Mouse (Mus musculus): ENCODE measurements at regions not wholly inside any gene's neighbourhood (a gene's known extent, or its start where the extent isn't known, plus 50 kb on each side); places are given as distances from the start of the nearest gene placed in this dataset.

DNA sequence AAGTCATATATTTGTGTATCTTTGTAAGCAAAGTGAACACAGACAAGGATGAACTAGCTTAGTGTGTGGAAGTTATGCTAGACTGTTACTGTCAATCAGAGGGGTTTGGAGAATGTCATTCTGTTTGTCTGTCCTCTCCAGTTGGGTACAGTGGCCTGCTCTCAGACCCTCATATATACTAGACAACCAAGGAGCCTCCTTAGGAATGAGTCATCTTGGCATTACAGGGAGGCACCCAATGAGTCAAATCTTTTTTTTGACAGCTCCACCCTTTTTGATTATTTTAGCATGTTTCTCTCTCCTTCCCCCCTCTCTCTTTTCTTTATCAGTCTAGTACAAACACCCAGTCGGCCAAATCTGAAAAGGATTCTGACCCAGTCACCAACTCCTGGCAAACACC, 416.3 kb upstream of the Ubash3b start:
- DNase-seq (ENCODE audit: low spot score) (no peak), ATAC-seq (no peak)
- H3K9me3 ChIP-seq (replicated peaks; ENCODE audit: control insufficient read depth, low read length): no peaks in the 10 kb centered on the region
- peak overlapping the region; percentile 100 for H3K27ac ChIP-seq (ENCODE audit: low read depth, low read length)
- WGBS: 48% methylated on average over 1 of the region's 1 CpGs
- no peaks in the 10 kb centered on the region for H3K27me3 ChIP-seq (replicated peaks; ENCODE audit: control insufficient read depth, insufficient read depth, low read length)
- H3K4me3 ChIP-seq (ENCODE audit: low read depth, low read length): peak overlapping the region; percentile 82; the same call in 1 of the 2 replicates
- no peaks in the 10 kb centered on the region for H3K36me3 ChIP-seq (ENCODE audit: control insufficient read depth, insufficient read depth, low read length)
- H3K4me2 ChIP-seq (ENCODE audit: low read length): peak overlapping the region; percentile 76
- peak overlapping the region; percentile 100 for H3K9ac ChIP-seq (ENCODE audit: low read length)
- peaks cover 28% of the 10 kb centered on the region for H3K4me1 ChIP-seq (ENCODE audit: control insufficient read depth, insufficient read depth, low read length)

DNA sequence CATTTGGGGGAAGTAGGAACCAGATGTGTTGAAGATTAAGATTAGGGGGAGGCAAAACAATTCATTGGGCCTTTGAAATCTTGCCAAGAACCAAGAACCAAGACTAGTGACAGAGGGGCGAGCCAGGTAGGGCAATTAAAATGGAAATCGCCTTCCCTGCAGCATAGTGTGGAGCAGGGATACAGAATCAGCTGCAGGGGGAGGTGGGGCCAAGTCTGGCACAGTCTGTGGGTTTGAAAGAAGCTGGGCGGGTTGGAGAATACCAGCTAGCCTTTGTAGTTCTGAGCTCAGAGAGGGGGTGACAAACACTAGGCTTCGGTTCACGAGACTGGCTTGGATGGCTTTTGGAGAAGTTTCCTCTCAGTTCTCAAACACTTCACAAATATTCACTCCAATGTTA, 414.3 kb upstream of the Ubash3b start:
- Histone ChIP-seq H3K9me3 (replicated peaks; ENCODE audit: control insufficient read depth, low read length) (no peaks in the 10 kb centered on the region), H3K4me2 (ENCODE audit: low read length) (peak overlapping the region; percentile 22; the same call in 1 of the 2 replicates), H3K4me1 (ENCODE audit: control insufficient read depth, insufficient read depth, low read length) (peaks cover 28% of the 10 kb centered on the region), H3K27me3 (replicated peaks; ENCODE audit: control insufficient read depth, insufficient read depth, low read length) (no peaks in the 10 kb centered on the region), H3K27ac (ENCODE audit: low read depth, low read length) (peak overlapping the region; percentile 35; the same call in 1 of the 2 replicates), H3K36me3 (ENCODE audit: control insufficient read depth, insufficient read depth, low read length) (no peaks in the 10 kb centered on the region), H3K4me3 (ENCODE audit: low read depth, low read length) (no peak overlapping the region), H3K9ac (ENCODE audit: low read length) (no peak overlapping the region)
- ATAC-seq: no peak; the same call in 1 of the 2 replicates
- 2% methylated on average over 5 of the region's 5 CpGs for WGBS
- DNase-seq (ENCODE audit: low spot score): peak; percentile 70

DNA sequence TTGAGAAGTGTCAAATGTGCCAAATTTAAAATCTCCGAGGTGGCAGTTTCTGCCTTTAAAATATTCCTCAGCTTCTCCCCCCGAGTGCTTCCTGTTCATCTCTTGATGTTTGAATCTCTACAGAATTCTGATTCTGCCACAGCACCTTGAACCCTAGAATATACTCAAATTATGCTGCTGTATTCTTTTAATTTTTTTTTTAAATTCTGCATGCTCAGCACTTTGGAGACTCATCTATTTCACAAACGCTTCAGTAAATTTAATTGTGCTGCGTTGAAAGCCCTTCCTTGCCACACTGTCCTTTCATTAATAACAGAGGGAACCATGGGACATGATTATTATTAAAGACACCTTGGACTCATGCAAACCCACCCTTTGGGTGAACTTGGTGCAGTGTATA, 408.8 kb upstream of the Ubash3b start:
- Histone ChIP-seq H3K36me3 (ENCODE audit: control insufficient read depth, insufficient read depth, low read length) (no peaks in the 10 kb centered on the region), H3K27ac (ENCODE audit: low read depth, low read length) (no peak overlapping the region), H3K4me1 (ENCODE audit: control insufficient read depth, insufficient read depth, low read length) (no peaks in the 10 kb centered on the region), H3K9ac (ENCODE audit: low read length) (no peak overlapping the region), H3K9me3 (replicated peaks; ENCODE audit: control insufficient read depth, low read length) (no peaks in the 10 kb centered on the region), H3K4me3 (ENCODE audit: low read depth, low read length) (no peak overlapping the region), H3K27me3 (replicated peaks; ENCODE audit: control insufficient read depth, insufficient read depth, low read length) (no peaks in the 10 kb centered on the region), H3K4me2 (ENCODE audit: low read length) (no peak overlapping the region)
- ATAC-seq (no peak), DNase-seq (ENCODE audit: low spot score) (no peak)
- 90% methylated on average over 4 of the region's 4 CpGs for WGBS

- Histone ChIP-seq H3K9me3 (replicated peaks; ENCODE audit: control insufficient read depth, low read length) (no peaks in the 10 kb centered on the region), H3K4me3 (ENCODE audit: low read depth, low read length) (no peak overlapping the region), H3K36me3 (ENCODE audit: control insufficient read depth, insufficient read depth, low read length) (peaks cover 7% of the 10 kb centered on the region), H3K27me3 (replicated peaks; ENCODE audit: control insufficient read depth, insufficient read depth, low read length) (no peaks in the 10 kb centered on the region), H3K4me2 (ENCODE audit: low read length) (no peak overlapping the region), H3K9ac (ENCODE audit: low read length) (no peak overlapping the region), H3K4me1 (ENCODE audit: control insufficient read depth, insufficient read depth, low read length) (no peaks in the 10 kb centered on the region), H3K27ac (ENCODE audit: low read depth, low read length) (no peak overlapping the region)
- DNase-seq (ENCODE audit: low spot score) (no peak), ATAC-seq (no peak)
- 81% methylated on average over 5 of the region's 5 CpGs for WGBS
These were observed 405.0 kb upstream of the Ubash3b start for GRCm38 (mm10) chr9:41566496-41566895.

- H3K4me3 ChIP-seq (ENCODE audit: low read depth, low read length): no peak overlapping the region
- H3K4me1 ChIP-seq (ENCODE audit: control insufficient read depth, insufficient read depth, low read length): no peaks in the 10 kb centered on the region
- DNase-seq (ENCODE audit: low spot score) (no peak), ATAC-seq (no peak)
- H3K4me2 ChIP-seq (ENCODE audit: low read length): no peak overlapping the region
- peaks cover 7% of the 10 kb centered on the region for H3K36me3 ChIP-seq (ENCODE audit: control insufficient read depth, insufficient read depth, low read length)
- no peak overlapping the region for H3K9ac ChIP-seq (ENCODE audit: low read length)
- no peak overlapping the region for H3K27ac ChIP-seq (ENCODE audit: low read depth, low read length)
- no peaks in the 10 kb centered on the region for H3K9me3 ChIP-seq (replicated peaks; ENCODE audit: control insufficient read depth, low read length)
- 87% methylated on average over 7 of the region's 7 CpGs for WGBS
- no peaks in the 10 kb centered on the region for H3K27me3 ChIP-seq (replicated peaks; ENCODE audit: control insufficient read depth, insufficient read depth, low read length)
These were observed 404.3 kb upstream of the Ubash3b start for GRCm38 (mm10) chr9:41565784-41566183.

GRCm38 (mm10) chr9:41563376-41563775, 401.9 kb upstream of the Ubash3b start:
- no peak overlapping the region for H3K9ac ChIP-seq (ENCODE audit: low read length)
- no peak for DNase-seq (ENCODE audit: low spot score)
- H3K27ac ChIP-seq (ENCODE audit: low read depth, low read length): no peak overlapping the region
- H3K9me3 ChIP-seq (replicated peaks; ENCODE audit: control insufficient read depth, low read length): no peaks in the 10 kb centered on the region
- H3K4me2 ChIP-seq (ENCODE audit: low read length): no peak overlapping the region
- 97% methylated on average over 2 of the region's 2 CpGs for WGBS
- no peaks in the 10 kb centered on the region for H3K27me3 ChIP-seq (replicated peaks; ENCODE audit: control insufficient read depth, insufficient read depth, low read length)
- no peak for ATAC-seq
- peaks cover 7% of the 10 kb centered on the region for H3K36me3 ChIP-seq (ENCODE audit: control insufficient read depth, insufficient read depth, low read length)
- H3K4me3 ChIP-seq (ENCODE audit: low read depth, low read length): no peak overlapping the region
- no peaks in the 10 kb centered on the region for H3K4me1 ChIP-seq (ENCODE audit: control insufficient read depth, insufficient read depth, low read length)

DNA sequence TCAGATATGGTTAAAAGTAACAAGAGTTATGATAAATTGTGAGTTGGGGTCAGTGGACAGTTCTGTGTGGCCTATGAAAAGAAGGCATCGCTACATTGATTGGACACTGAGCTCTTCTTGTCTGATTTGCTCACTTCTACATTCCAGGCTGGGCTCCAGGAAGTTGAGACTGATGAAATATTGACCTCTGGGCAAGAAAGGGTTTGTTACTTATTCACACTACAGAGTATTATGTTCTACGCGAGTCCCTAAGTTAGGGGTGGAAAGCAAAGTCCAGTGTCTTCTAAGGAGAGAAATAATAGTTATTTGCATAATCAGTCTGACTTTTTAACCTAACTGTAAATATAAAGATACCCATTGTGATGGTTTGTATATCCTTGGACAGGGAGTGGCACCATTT, 397.0 kb upstream of the Ubash3b start:
- H3K4me2 ChIP-seq (ENCODE audit: low read length): no peak overlapping the region
- H3K9me3 ChIP-seq (replicated peaks; ENCODE audit: control insufficient read depth, low read length): no peaks in the 10 kb centered on the region
- ATAC-seq (no peak), DNase-seq (ENCODE audit: low spot score) (no peak)
- peaks cover 7% of the 10 kb centered on the region for H3K36me3 ChIP-seq (ENCODE audit: control insufficient read depth, insufficient read depth, low read length)
- no peaks in the 10 kb centered on the region for H3K4me1 ChIP-seq (ENCODE audit: control insufficient read depth, insufficient read depth, low read length)
- H3K27ac ChIP-seq (ENCODE audit: low read depth, low read length): no peak overlapping the region
- H3K4me3 ChIP-seq (ENCODE audit: low read depth, low read length): no peak overlapping the region
- H3K9ac ChIP-seq (ENCODE audit: low read length): no peak overlapping the region
- H3K27me3 ChIP-seq (replicated peaks; ENCODE audit: control insufficient read depth, insufficient read depth, low read length): no peaks in the 10 kb centered on the region
- WGBS: 97% methylated on average over 3 of the region's 3 CpGs

DNA sequence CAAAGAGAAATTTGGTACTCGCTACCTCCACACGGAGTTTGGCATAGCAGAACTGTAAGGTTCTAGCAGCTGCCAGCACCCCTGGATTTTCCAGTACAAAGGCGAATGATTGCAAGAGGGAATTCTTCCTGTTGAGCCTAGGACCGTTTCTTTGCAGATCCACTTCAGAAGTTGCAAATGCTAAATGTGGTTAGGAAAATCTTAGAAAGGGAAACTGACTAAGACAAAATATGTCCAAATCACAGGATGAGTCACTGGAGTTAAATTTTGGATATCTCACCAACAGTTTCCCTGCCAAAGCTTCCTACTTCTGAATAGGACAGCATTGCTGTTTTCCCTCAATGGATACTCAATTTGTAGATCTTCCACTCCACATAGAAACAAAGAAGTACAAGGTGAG, 395.4 kb upstream of the Ubash3b start:
- no peak overlapping the region for H3K4me3 ChIP-seq (ENCODE audit: low read depth, low read length)
- no peaks in the 10 kb centered on the region for H3K9me3 ChIP-seq (replicated peaks; ENCODE audit: control insufficient read depth, low read length)
- DNase-seq (ENCODE audit: low spot score) (no peak), ATAC-seq (no peak)
- no peaks in the 10 kb centered on the region for H3K4me1 ChIP-seq (ENCODE audit: control insufficient read depth, insufficient read depth, low read length)
- H3K9ac ChIP-seq (ENCODE audit: low read length): no peak overlapping the region
- H3K27ac ChIP-seq (ENCODE audit: low read depth, low read length): no peak overlapping the region
- no peaks in the 10 kb centered on the region; the same call in 1 of the 2 replicates for H3K36me3 ChIP-seq (ENCODE audit: control insufficient read depth, insufficient read depth, low read length)
- 88% methylated on average over 4 of the region's 4 CpGs for WGBS
- no peak overlapping the region for H3K4me2 ChIP-seq (ENCODE audit: low read length)
- H3K27me3 ChIP-seq (replicated peaks; ENCODE audit: control insufficient read depth, insufficient read depth, low read length): no peaks in the 10 kb centered on the region

DNA sequence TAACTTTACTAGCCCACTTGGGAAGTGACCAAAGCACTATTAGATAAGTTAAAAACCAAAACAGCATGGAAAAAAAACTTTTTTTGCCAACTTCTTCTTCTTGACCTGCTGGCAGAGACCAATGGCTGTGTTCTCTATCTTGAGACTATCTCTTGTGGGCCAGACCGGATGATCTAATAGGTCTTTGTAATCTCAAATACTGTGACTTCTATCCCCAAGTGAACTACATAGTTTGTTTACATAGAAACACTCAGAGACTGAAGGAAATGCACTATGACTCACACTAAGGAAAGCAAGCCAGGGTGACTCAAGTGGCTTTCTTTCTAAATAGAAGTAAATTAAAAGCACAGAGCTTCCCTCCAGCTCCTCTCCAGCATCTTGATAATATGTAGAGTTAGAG, 384.3 kb upstream of the Ubash3b start:
- WGBS: 92% methylated on average over 1 of the region's 1 CpGs
- no peak overlapping the region for H3K27ac ChIP-seq (ENCODE audit: low read depth, low read length)
- H3K9me3 ChIP-seq (replicated peaks; ENCODE audit: control insufficient read depth, low read length): no peaks in the 10 kb centered on the region
- H3K27me3 ChIP-seq (replicated peaks; ENCODE audit: control insufficient read depth, insufficient read depth, low read length): no peaks in the 10 kb centered on the region
- no peaks in the 10 kb centered on the region for H3K36me3 ChIP-seq (ENCODE audit: control insufficient read depth, insufficient read depth, low read length)
- ATAC-seq (no peak), DNase-seq (ENCODE audit: low spot score) (no peak)
- H3K9ac ChIP-seq (ENCODE audit: low read length): no peak overlapping the region
- no peak overlapping the region for H3K4me3 ChIP-seq (ENCODE audit: low read depth, low read length)
- no peaks in the 10 kb centered on the region for H3K4me1 ChIP-seq (ENCODE audit: control insufficient read depth, insufficient read depth, low read length)
- no peak overlapping the region for H3K4me2 ChIP-seq (ENCODE audit: low read length)
